Mouse (Mus musculus) testis, adult 2 months (tissue): ENCODE measurements at regions not wholly inside any gene's neighbourhood (a gene's known extent, or its start where the extent isn't known, plus 50 kb on each side); places are given as distances from the start of the nearest gene placed in this dataset.

Experiments
- CTCF ChIP-seq: fragments of 200-500 bp; IDR thresholded peaks from 2 replicates; pipeline ENCODE4 v1.5.1; 2012; ENCODE audit warnings: low read depth, mild to moderate bottlenecking, inconsistent platforms, low read length, moderate library complexity; ENCODE audit not compliant: control insufficient read depth, insufficient read depth, insufficient replicate concordance
- POLR2A ChIP-seq: fragments of 200-500 bp; IDR thresholded peaks from 2 replicates; pipeline ENCODE4 v1.6.1; 2012; ENCODE audit warnings: low read depth, mild to moderate bottlenecking, inconsistent platforms, low read length, moderate library complexity; ENCODE audit not compliant: control insufficient read depth

- TF ChIP-seq CTCF (no peak), POLR2A (no peak)
These were observed 80.6 kb downstream of the Sik1 start for GRCm38 (mm10) chr17:31775037-31775436.
